Mouse (Mus musculus): ENCODE measurements at regions not wholly inside any gene's neighbourhood (a gene's known extent, or its start where the extent isn't known, plus 50 kb on each side); places are given as distances from the start of the nearest gene placed in this dataset.

GRCm38 (mm10) chr6:100954563-100954962 is 121.1 kb downstream of the Ppp4r2 start:
- TF ChIP-seq CTCF (IDR thresholded peaks at IDR 0.05; ENCODE audit: borderline replicate concordance, insufficient read depth, low read depth, low read length), result no peak
- no peak for TF ChIP-seq POLR2A (IDR thresholded peaks at IDR 0.05; ENCODE audit: borderline replicate concordance, insufficient read depth, low read length)
